Mouse (Mus musculus) 3T3-L1 (cell line): ENCODE data around the gene Eya2.

ENCODE experiments used
- DNase-seq: peaks from one replicate; pipeline ENCODE4 v3.0.0-alpha.2; 2015; ENCODE audit warnings: low read depth, low spot score

The Eya2 gene

GRCm38 (mm10) chr2:165818570-165818969 lies 223.7 kb downstream of the Eya2 start:
- no peak for DNase-seq

- DNase-seq = peak; percentile 88
Observed at GRCm38 (mm10) chr2:165818985-165819948, 224.4 kb downstream of the Eya2 start.

GRCm38 (mm10) chr2:165820073-165820472 lies 225.2 kb downstream of the Eya2 start:
- no peak for DNase-seq

GRCm38 (mm10) chr2:165820504-165821095 lies 225.8 kb downstream of the Eya2 start:
- no peak for DNase-seq
